Mouse (Mus musculus) neural tube, embryonic 13.5 days (tissue): ENCODE results near the gene Adamts2. TPM values are rescaled to one million over a fixed set of nuclear protein-coding genes. Genes with fewer than 3 reads are reported as not detected.

Experiments
- ATAC-seq: fragments of 200-750 bp; cut with Nextera tagmentation; 2 replicates; pipeline ENCODE4 v1.8.0; 2017; ENCODE audit warnings: low read depth, mild to moderate bottlenecking, moderate TSS enrichment, moderate library complexity
- H3K27ac ChIP-seq: fragments of 300-500 bp; sonication (generic); replicated peaks from 2 replicates; pipeline ENCODE4 v1.5.1; 2015; ENCODE audit warnings: moderate library complexity, mild to moderate bottlenecking, inconsistent platforms
- H3K27me3 ChIP-seq: fragments of 300-500 bp; sonication (generic); 2 replicates; pipeline ENCODE4 v1.6.1; 2015; ENCODE audit warnings: mild to moderate bottlenecking, inconsistent platforms
- H3K36me3 ChIP-seq: fragments of 300-500 bp; sonication (generic); 2 replicates; pipeline ENCODE4 v1.6.1; 2015; ENCODE audit warnings: mild to moderate bottlenecking, inconsistent platforms
- H3K4me1 ChIP-seq: fragments of 300-500 bp; sonication (generic); replicated peaks from 2 replicates; pipeline ENCODE4 v1.6.1; 2015; ENCODE audit warnings: inconsistent platforms
- H3K4me2 ChIP-seq: fragments of 300-500 bp; sonication (generic); 2 replicates; pipeline ENCODE4 v1.6.1; 2015; ENCODE audit warnings: inconsistent platforms, mild to moderate bottlenecking, moderate library complexity
- H3K4me3 ChIP-seq: fragments of 300-500 bp; sonication (generic); 2 replicates; pipeline ENCODE4 v1.5.1; 2015; ENCODE audit warnings: mild to moderate bottlenecking, inconsistent platforms
- H3K9ac ChIP-seq: fragments of 300-500 bp; sonication (generic); 2 replicates; pipeline ENCODE4 v1.6.1; 2015; ENCODE audit warnings: moderate library complexity, mild to moderate bottlenecking, inconsistent platforms
- H3K9me3 ChIP-seq: fragments of 300-500 bp; sonication (generic); 2 replicates; pipeline ENCODE4 v1.6.1; 2016; ENCODE audit warnings: inconsistent platforms
- WGBS: fragments of 180-500 bp; shearing (Covaris S2); methylation state at CpG from one replicate; pipeline ENCODE4 v1.1.7; 2015; 5-methylcytosine and 5-hydroxymethylcytosine counted together
- polyA plus RNA-seq: library from polyadenylated mRNA; unstranded; fragments of >200 nt; fragmentation: Nextera tagmentation; extraction: Ambion mirVana; gene quantifications from 2 replicates; pipeline ENCODE4 v1.2.1, GENCODE M21; 2015

The Adamts2 gene
- polyA plus RNA-seq, 1 experiment from 2014 or later: 3.7 TPM

DNA sequence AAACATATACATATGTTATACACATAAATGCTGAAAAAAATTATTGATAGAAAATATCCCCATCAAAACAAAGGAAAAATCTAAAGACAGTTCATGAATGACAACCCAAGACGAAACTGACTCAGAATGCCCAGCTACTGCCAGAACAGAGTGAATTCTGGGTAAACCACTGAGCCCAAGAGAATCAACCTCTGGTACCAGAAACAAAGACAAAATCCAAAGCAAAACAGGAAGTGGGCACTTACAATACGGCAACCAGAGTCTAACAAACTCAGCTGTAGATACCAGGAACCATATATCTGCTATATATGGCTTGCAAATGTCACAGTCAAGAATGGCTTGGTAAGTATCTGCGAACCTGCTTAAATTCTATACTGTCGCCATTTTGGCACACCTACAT lies 233.8 kb downstream of the Adamts2 start:
- ATAC-seq: no peak
- Histone ChIP-seq H3K4me1 (peaks cover 5% of the 10 kb centered on the region), H3K9ac (no peak overlapping the region), H3K36me3 (peaks cover 15% of the 10 kb centered on the region), H3K27me3 (no peaks in the 10 kb centered on the region), H3K9me3 (peaks cover 15% of the 10 kb centered on the region), H3K4me3 (no peak overlapping the region), H3K4me2 (no peak overlapping the region), H3K27ac (no peak overlapping the region)
- 86% methylated on average over 4 of the region's 4 CpGs for WGBS

DNA sequence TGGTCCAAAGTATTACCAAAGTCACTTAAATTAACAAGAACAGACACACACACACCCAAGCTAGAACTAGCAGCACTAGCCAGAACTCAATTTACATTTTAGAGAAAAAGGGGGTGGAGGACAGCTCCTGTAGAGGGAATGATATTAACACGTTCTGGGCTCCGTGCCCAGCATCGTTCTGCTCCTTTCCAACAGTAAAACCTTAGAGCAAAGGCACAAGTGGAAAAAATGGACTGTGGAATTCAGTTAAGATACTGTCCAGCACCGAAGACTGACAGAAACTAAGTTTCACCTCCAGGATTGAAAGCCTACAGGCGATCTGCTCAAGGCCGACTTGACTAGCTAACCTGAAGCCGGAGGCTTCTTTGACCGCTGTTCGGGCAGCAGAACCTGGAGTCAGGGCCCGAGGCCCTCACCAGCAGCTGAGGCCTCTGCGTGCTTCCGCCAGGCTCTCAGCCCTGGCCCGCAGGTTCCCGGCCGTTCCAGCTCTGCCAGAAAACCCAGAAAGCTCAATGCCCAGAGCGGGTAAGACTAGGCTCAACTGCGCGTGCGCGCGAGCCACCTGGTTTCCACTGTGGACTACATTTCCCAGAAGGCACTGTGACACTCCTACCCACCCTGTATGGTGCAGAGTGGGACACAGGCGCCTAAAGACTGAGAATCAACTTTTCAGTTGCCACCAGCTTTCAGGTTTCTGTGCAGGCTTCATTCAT lies 239.3 kb downstream of the Adamts2 start, which contains the start of gene Zfp879:
TSS of gene Zfp879 (minus strand) at position 530 of the 713 bp plus-strand sequence.
- Histone ChIP-seq H3K27ac (peak within 1 kb of the TSS; percentile 78), H3K4me1 (peaks cover 10% of the 10 kb centered on the region), H3K4me3 (peak within 1 kb of the TSS; percentile 45), H3K36me3 (no peaks in the 10 kb centered on the region), H3K4me2 (peak within 1 kb of the TSS; percentile 67), H3K27me3 (no peaks in the 10 kb centered on the region), H3K9me3 (no peaks in the 10 kb centered on the region), H3K9ac (peak within 1 kb of the TSS; percentile 74)
- peak; percentile 96 for ATAC-seq
- WGBS: 26% methylated on average over 22 of the region's 22 CpGs

DNA sequence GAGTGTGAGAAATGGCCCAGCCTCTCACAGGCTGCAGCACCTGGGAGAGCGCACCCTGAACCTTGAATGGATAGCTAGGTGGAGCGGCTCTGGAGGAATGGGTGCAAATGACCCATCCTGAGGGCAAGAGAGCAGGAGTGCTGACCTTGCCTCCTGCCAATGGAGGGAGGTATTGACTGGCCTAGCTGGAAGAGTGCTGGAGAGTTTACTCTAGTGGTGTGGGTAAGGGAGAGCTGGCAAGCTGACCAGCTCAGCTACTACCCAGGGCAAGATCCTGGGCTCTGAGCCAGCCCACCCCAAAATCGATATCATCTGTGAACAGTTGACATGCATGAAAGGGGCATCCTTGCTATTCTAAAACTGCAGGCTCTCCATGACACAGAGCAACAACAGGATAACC lies 244.1 kb downstream of the Adamts2 start:
- WGBS: 92% methylated on average over 3 of the region's 3 CpGs
- Histone ChIP-seq H3K4me3 (no peak overlapping the region), H3K4me1 (peaks cover 10% of the 10 kb centered on the region), H3K27ac (no peak overlapping the region), H3K4me2 (no peak overlapping the region), H3K27me3 (peaks cover 40% of the 10 kb centered on the region), H3K36me3 (no peaks in the 10 kb centered on the region), H3K9me3 (no peaks in the 10 kb centered on the region), H3K9ac (no peak overlapping the region)
- ATAC-seq: no peak

DNA sequence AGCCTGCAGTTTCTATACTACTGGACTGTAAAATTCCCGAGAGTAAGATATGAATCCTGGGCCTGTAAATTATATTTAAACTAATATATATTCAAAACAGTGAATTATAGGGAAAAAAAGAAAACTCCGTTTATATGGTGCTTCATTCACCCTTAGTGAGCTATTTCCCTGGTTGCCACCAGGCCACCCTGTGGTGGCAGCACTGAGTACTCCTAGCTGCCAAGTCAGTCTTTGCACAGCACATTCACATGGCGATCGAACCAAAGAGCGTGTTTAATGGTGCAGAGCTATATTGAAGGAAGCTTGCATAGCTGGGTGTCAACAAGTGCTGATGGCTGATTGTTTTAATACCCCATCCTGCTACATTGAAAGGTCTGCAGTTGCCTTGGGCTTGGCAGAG lies 245.2 kb downstream of the Adamts2 start:
- H3K27ac ChIP-seq: no peak overlapping the region

DNA sequence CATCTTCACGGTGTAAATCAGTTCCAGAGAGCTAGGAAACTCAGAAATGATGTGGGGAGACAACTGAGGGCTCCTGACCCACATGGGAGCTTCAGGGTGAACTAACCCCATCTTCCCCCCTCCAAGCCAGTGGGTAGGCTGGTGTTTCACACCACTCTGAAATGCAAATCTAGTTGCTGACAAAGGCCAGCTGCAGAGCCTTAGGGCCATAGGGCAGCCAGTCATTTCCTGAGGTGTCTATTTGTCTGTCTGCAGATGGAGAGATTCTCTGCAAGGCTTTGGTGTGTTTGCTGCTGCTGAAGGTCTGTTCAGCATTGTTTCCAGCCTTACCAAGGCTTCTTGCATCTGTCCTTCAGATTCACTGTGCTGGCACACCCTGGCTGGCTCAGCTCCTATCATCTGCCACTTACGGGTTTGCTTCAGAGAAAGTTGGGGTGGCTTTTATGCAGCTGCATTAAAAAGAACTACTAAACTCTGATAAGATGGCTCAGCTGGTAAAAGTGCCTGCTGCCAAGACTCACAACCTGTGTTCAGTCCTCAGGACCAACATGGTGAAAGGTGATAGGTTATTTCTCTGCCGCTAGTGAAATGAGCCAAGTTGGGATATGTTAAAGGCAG lies 246.7 kb downstream of the Adamts2 start:
- Histone ChIP-seq H3K9me3 (no peaks in the 10 kb centered on the region), H3K27ac (no peak overlapping the region), H3K9ac (no peak overlapping the region), H3K4me3 (no peak overlapping the region), H3K36me3 (no peaks in the 10 kb centered on the region), H3K4me2 (no peak overlapping the region), H3K4me1 (peaks cover 16% of the 10 kb centered on the region), H3K27me3 (peaks cover 66% of the 10 kb centered on the region)
- WGBS: 39% methylated on average over 3 of the region's 3 CpGs
- ATAC-seq: no peak

More for the DNA sequence above, 245.2 kb downstream of the Adamts2 start:
- Histone ChIP-seq H3K4me3 (no peak overlapping the region), H3K4me1 (peaks cover 16% of the 10 kb centered on the region), H3K27me3 (peaks cover 51% of the 10 kb centered on the region), H3K36me3 (no peaks in the 10 kb centered on the region), H3K4me2 (no peak overlapping the region), H3K9me3 (no peaks in the 10 kb centered on the region), H3K9ac (no peak overlapping the region)
- ATAC-seq: no peak
- 73% methylated on average over 5 of the region's 5 CpGs for WGBS

DNA sequence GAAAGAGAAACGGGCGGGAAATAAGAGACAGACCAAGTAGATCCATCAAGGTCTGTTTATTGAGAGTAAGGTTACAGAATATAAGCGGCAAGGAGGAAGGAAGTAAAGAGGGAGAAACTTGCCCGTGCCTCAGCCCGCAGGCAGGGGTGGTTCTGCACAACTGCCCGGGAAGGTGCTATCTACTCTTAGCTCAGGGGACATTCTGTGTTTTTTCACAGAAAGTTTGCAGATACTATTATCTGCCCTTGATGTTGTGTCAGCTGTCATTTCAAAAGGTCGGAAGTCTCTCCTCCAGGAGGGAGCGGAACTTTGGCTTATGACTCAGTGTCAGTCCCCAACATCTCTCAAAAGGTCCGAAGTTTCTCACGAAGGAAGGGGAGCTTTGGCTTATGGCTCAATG lies 247.4 kb downstream of the Adamts2 start:
- WGBS: 4% methylated on average over 10 of the region's 10 CpGs
- ATAC-seq: no peak
- H3K9me3 ChIP-seq: no peaks in the 10 kb centered on the region
- no peak overlapping the region for H3K27ac ChIP-seq
- H3K36me3 ChIP-seq: no peaks in the 10 kb centered on the region
- H3K27me3 ChIP-seq: peaks cover 73% of the 10 kb centered on the region
- peaks cover 16% of the 10 kb centered on the region for H3K4me1 ChIP-seq
- H3K4me2 ChIP-seq: no peak overlapping the region
- no peak overlapping the region for H3K4me3 ChIP-seq
- H3K9ac ChIP-seq: no peak overlapping the region

DNA sequence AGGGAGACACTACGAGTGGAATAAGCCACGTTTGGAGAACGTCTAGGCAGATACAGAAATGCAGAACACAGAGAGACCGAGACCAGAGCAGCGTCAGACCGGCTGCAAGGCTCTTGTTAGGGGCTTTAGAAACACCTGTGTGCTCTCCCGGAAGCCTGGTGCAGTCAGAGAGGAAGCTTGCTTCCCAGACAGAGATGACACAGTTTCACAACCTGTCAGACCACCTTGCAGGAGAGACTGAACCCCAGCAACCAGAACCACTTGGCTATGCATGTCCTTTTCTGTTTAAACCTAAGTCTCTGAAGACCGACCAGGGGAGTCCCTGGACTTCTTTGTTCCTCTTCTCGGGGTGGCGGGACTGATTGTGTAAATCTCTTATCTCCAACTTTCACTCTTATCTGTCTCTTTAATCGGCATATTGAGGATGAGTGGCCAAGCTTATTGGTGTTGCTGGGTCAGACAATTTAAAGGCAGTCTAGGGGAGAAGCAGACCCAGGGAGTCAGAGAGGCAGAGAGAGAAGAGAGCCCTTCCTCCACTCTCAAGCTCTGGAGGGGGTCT lies 248.4 kb downstream of the Adamts2 start, which contains the start of gene Grm6:
TSS of gene Grm6 (plus strand) at position 509 of the 559 bp plus-strand sequence.
- peak within 1 kb of the TSS; percentile 75 for H3K4me2 ChIP-seq
- H3K9me3 ChIP-seq: no peaks in the 10 kb centered on the region
- peak within 1 kb of the TSS; percentile 67 for H3K9ac ChIP-seq
- peaks cover 16% of the 10 kb centered on the region for H3K4me1 ChIP-seq
- peak within 1 kb of the TSS; percentile 43 for H3K4me3 ChIP-seq
- no peaks in the 10 kb centered on the region for H3K36me3 ChIP-seq
- H3K27me3 ChIP-seq: peaks cover 74% of the 10 kb centered on the region
- ATAC-seq: no peak
- H3K27ac ChIP-seq: no peak within 1 kb of the TSS
- 3% methylated on average over 11 of the region's 11 CpGs for WGBS

DNA sequence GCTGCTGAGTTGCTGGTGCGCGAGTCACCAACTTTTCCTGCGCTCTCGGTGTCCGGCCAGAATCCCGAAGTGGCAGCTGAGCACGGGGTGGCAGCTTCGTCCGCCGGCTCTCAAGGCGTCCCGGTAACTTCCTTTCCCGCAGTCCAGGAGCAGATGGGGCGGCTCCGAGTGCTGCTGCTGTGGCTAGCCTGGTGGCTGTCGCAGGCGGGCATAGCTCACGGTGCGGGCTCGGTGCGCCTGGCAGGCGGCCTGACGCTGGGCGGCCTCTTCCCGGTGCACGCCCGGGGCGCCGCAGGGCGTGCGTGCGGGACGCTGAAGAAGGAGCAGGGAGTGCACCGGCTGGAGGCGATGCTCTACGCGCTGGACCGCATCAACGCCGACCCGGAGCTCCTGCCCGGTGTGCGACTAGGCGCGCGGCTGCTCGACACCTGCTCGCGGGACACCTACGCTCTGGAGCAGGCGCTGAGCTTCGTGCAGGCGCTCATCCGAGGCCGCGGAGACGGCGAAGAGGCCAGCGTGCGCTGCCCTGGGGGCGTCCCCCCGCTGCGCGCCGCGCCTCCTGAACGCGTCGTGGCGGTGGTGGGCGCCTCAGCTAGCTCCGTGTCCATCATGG lies 249.2 kb downstream of the Adamts2 start:
- H3K9ac ChIP-seq: peak overlapping the region; percentile 67
- under 1% methylated on average over 71 of the region's 72 CpGs for WGBS
- H3K4me2 ChIP-seq: peak overlapping the region; percentile 75
- no peaks in the 10 kb centered on the region for H3K36me3 ChIP-seq
- no peaks in the 10 kb centered on the region for H3K9me3 ChIP-seq
- ATAC-seq: peak; percentile 8; the same call in 1 of the 2 replicates
- H3K4me1 ChIP-seq: peaks cover 16% of the 10 kb centered on the region
- H3K4me3 ChIP-seq: peak overlapping the region; percentile 43
- H3K27me3 ChIP-seq: peaks cover 74% of the 10 kb centered on the region
- H3K27ac ChIP-seq: no peak overlapping the region

Other genes with a start within 250 kb of the Adamts2 start
- gene Cby3, start 247.6 kb upstream of the Adamts2 start, polyA plus RNA-seq: 0.78 and 1.2 TPM in 2 replicates
- gene Hnrnph1, start 225.1 kb upstream of the Adamts2 start, polyA plus RNA-seq: 482 and 577 TPM in 2 replicates
- gene Rufy1, start 171.0 kb upstream of the Adamts2 start, polyA plus RNA-seq: 26.5 and 28.4 TPM in 2 replicates
- gene Zfp354c, start 225.6 kb downstream of the Adamts2 start, polyA plus RNA-seq: 53.0 and 55.6 TPM in 2 replicates
- gene Zfp879, start 239.5 kb downstream of the Adamts2 start, polyA plus RNA-seq: 0.99 and 1.5 TPM in 2 replicates
- gene Grm6, start 248.6 kb downstream of the Adamts2 start, polyA plus RNA-seq: not detected in 2 replicates